Mouse (Mus musculus) C2C12 (cell line): ENCODE measurements around the gene Thg1l. TPM values are rescaled to one million over a fixed set of nuclear protein-coding genes. Genes with fewer than 3 reads are reported as not detected.

ENCODE experiments used
- H3K27me3 ChIP-seq: one replicate; pipeline ENCODE4 v1.6.1; 2011; ENCODE audit not compliant: control insufficient read depth, insufficient read depth, insufficient read length
- H3K36me3 ChIP-seq: one replicate; pipeline ENCODE4 v1.6.1; 2011; ENCODE audit not compliant: control insufficient read depth, insufficient read depth
- H3K4me3 ChIP-seq: one replicate; pipeline ENCODE4 v1.5.1; 2011; ENCODE audit warnings: mild to moderate bottlenecking, control low read depth; ENCODE audit not compliant: poor library complexity, insufficient read depth, severe bottlenecking
- H3K79me2 ChIP-seq: one replicate; pipeline ENCODE4 v1.6.1; 2011; ENCODE audit not compliant: control insufficient read depth, insufficient read depth
- H3K79me3 ChIP-seq: one replicate; pipeline ENCODE4 v1.6.1; 2011; ENCODE audit warnings: low read depth, control low read depth
- H3ac ChIP-seq: one replicate; pipeline ENCODE3; 2011; ENCODE audit warnings: low read depth; ENCODE audit not compliant: control insufficient read depth, insufficient read length
- CEBPB ChIP-seq: IDR thresholded peaks from one replicate; pipeline ENCODE4 v1.6.1; 2011; ENCODE audit warnings: low read depth, mild to moderate bottlenecking, control low read depth, moderate library complexity
- CTCF ChIP-seq: IDR thresholded peaks from one replicate; pipeline ENCODE4 v1.5.1; 2011; ENCODE audit not compliant: control insufficient read depth, insufficient read depth, insufficient read length
- FOSL1 ChIP-seq: IDR thresholded peaks from one replicate; pipeline ENCODE4 v1.8.0; 2011; ENCODE audit warnings: mild to moderate bottlenecking, low read length; ENCODE audit not compliant: poor library complexity, insufficient read depth, severe bottlenecking
- MAX ChIP-seq: IDR thresholded peaks from one replicate; pipeline ENCODE4 v1.6.1; 2011; ENCODE audit warnings: mild to moderate bottlenecking, control low read depth
- MYOD1 ChIP-seq: IDR thresholded peaks from one replicate; pipeline ENCODE4 v1.6.1; 2011; ENCODE audit warnings: low read depth; ENCODE audit not compliant: control insufficient read depth, insufficient read length
- MYOG ChIP-seq: IDR thresholded peaks from one replicate; pipeline ENCODE4 v1.6.1; 2011; ENCODE audit not compliant: control insufficient read depth, insufficient read length; ENCODE audit errors: extremely low read depth
- USF1 ChIP-seq: IDR thresholded peaks from one replicate; pipeline ENCODE4 v1.6.1; 2011; ENCODE audit warnings: low read depth, mild to moderate bottlenecking, control low read depth, moderate library complexity
- polyA plus RNA-seq: library from polyadenylated mRNA; unstranded; fragments of >200 nt; fragmentation: generic; extraction: Trizol; gene quantifications from one replicate; pipeline ENCODE4 v1.2.1, GENCODE M21; 2012; ENCODE audit warnings: missing spikeins

Gene Thg1l
- polyA plus RNA-seq, 1 experiment: 28.5 TPM

GRCm38 (mm10) chr11:45926640-45927082 lies 28.6 kb downstream of the Thg1l start:
- Histone ChIP-seq H3K27me3 (no peaks in the 10 kb centered on the region), H3K4me3 (peak overlapping the region; percentile 18)

DNA sequence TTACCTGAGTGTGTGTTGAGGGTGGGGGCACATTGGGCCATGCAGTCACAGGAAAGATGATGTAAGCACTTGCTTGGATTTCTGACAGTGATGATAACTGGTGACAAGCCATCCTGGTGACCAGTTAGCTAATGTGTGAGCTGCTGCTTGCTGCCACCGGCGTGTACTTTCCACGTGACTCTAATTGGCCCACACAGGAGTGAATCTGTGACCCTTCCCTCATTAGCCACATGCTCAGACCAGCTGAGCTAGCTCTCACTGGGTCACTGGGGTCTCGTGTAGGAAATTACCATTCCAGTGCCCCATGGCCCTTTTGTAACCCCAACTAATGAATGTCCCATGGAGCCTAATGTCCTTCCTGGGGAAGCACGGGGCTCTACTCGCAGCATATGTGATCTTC lies 29.9 kb downstream of the Thg1l start:
- no peaks in the 10 kb centered on the region for H3K79me3 ChIP-seq
- TF ChIP-seq FOSL1: no peak
- TF ChIP-seq CTCF: no peak
- TF ChIP-seq MAX: no peak
- TF ChIP-seq MYOG: no peak
- TF ChIP-seq USF1: no peak
- TF ChIP-seq CEBPB: no peak
- TF ChIP-seq MYOD1: no peak
- no peak overlapping the region for H3ac ChIP-seq
- H3K36me3 ChIP-seq: no peaks in the 10 kb centered on the region
- no peaks in the 10 kb centered on the region for H3K27me3 ChIP-seq
- no peak overlapping the region for H3K4me3 ChIP-seq
- no peaks in the 10 kb centered on the region for H3K79me2 ChIP-seq

More at GRCm38 (mm10) chr11:45926640-45927082, 28.6 kb downstream of the Thg1l start:
- TF ChIP-seq CTCF: peak; percentile 76
- no peak for TF ChIP-seq MYOG
- Histone ChIP-seq H3K79me2 (no peaks in the 10 kb centered on the region), H3K36me3 (peaks cover 6% of the 10 kb centered on the region), H3ac (peak overlapping the region; percentile 27), H3K79me3 (no peaks in the 10 kb centered on the region)

- no peak overlapping the region for H3ac ChIP-seq
- no peaks in the 10 kb centered on the region for H3K36me3 ChIP-seq
- H3K4me3 ChIP-seq: no peak overlapping the region
- TF ChIP-seq MAX (no peak), CTCF (no peak), USF1 (no peak), CEBPB (no peak), MYOD1 (no peak), FOSL1 (no peak), MYOG (no peak)
- no peaks in the 10 kb centered on the region for H3K79me3 ChIP-seq
- H3K79me2 ChIP-seq: no peaks in the 10 kb centered on the region
- H3K27me3 ChIP-seq: no peaks in the 10 kb centered on the region
These were observed 33.8 kb downstream of the Thg1l start for GRCm38 (mm10) chr11:45921480-45921898.

DNA sequence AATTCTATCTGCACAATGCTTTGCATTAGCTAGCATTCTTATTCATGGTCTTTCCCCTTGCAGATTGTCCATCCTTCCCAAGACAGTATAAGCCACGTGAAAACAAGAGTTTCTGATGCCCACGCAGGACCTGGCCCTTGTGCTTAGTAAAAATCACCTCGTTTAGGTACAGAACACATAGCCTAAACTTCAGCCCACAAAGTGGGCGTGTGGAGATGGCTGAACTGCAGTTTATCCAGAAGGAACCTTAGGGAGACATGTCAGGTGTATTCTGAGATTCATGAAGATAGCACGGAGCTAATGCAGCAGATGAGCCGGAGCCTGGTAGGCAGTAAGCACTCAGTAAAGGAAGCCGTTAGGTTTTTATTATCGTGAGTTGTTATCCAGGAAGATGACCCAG lies 34.3 kb downstream of the Thg1l start:
- no peaks in the 10 kb centered on the region for H3K79me3 ChIP-seq

DNA sequence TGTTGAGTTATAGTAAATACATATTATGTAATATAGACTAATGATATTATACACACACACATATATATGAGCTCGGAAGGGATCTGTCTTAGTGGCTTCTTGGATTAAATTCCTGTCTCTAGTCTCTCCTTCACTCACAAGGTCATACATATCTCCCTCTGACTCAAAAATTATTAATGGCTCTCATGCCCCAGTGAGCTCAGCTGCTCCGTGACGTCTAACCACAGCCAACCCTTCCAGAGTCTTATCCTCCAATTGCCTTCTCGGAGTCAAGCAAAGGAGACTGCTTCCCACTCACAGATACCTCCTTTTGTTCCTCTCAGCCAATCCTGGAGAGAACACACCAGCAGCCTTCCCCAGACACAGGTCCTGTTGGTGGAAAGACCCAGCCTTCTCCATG lies 36.5 kb downstream of the Thg1l start:
- Histone ChIP-seq H3K79me2 (no peaks in the 10 kb centered on the region), H3K79me3 (no peaks in the 10 kb centered on the region), H3K36me3 (no peaks in the 10 kb centered on the region), H3K4me3 (no peak overlapping the region), H3ac (no peak overlapping the region), H3K27me3 (no peaks in the 10 kb centered on the region)
- TF ChIP-seq MAX (no peak), CTCF (no peak), MYOD1 (no peak), CEBPB (no peak), USF1 (no peak), MYOG (no peak), FOSL1 (no peak)

More for the DNA sequence above, 34.3 kb downstream of the Thg1l start:
- Histone ChIP-seq H3K79me2 (no peaks in the 10 kb centered on the region), H3K36me3 (no peaks in the 10 kb centered on the region), H3ac (no peak overlapping the region), H3K27me3 (no peaks in the 10 kb centered on the region), H3K4me3 (no peak overlapping the region)
- TF ChIP-seq MYOG (no peak), MAX (no peak), USF1 (no peak), CTCF (no peak), CEBPB (no peak), MYOD1 (no peak), FOSL1 (no peak)

GRCm38 (mm10) chr11:45918018-45918417 lies 37.3 kb downstream of the Thg1l start:
- Histone ChIP-seq H3K27me3 (no peaks in the 10 kb centered on the region), H3K4me3 (no peak overlapping the region), H3K79me2 (no peaks in the 10 kb centered on the region), H3K36me3 (no peaks in the 10 kb centered on the region), H3K79me3 (no peaks in the 10 kb centered on the region), H3ac (no peak overlapping the region)
- TF ChIP-seq USF1: peak; percentile 67
- no peak for TF ChIP-seq CTCF
